Mouse (Mus musculus): ENCODE measurements at regions not wholly inside any gene's neighbourhood (a gene's known extent, or its start where the extent isn't known, plus 50 kb on each side); places are given as distances from the start of the nearest gene placed in this dataset.
A peak's percentile ranks its signal among the peaks of the same experiment; 100 is the strongest.

DNA sequence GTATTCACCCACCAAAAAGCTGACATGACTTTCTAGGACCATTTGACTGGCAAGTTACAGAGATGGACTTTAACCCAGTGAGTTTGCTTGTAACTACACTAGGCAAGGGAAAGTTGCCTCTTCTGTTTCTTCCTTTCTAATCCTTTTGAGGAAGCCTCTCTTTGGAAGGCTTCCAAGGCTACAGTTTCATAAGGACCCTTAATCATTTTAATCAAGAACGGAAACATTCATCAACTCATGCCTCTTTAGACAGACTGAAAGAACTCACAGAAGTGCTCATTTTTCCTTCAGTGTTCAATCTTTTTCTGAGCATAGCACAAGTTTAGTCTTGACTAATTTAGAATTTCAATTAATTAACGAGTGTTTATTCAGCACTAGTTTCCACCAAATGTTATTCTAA, 84.2 kb downstream of the Ddx1 start:
- Histone ChIP-seq H3K4me1 (no peaks in the 10 kb centered on the region), H3K36me3 (no peaks in the 10 kb centered on the region), H3K27ac (no peak overlapping the region), H3K9me3 (no peaks in the 10 kb centered on the region), H3K9ac (no peak overlapping the region), H3K27me3 (no peaks in the 10 kb centered on the region), H3K4me3 (no peak overlapping the region), H3K4me2 (no peak overlapping the region)
- whole genome bisulfite sequencing = 68% methylated on average over 2 of the region's 2 CpGs
- ATAC-seq (ENCODE audit: insufficient number of reproducible peaks, insufficient read depth, low FRiP score, low TSS enrichment, low read depth) = no peak

DNA sequence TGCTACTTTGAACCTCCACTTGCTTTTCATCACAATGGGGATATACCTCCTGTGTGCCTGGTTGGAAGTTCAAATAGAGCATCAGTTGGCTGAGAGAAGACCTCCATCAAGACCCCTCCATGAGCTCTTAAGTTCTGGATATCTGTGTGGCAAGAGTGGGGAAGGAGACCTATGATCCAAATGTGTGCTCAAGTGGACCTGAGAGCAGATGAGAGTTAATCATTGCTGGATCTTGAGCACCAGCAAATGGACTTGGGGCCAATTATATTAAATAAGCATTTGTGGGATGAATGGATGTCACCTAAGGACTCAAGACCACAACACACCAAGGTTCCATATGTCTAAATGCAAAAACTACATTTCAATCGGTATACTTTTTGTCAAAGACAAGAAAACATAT, 88.0 kb downstream of the Ddx1 start:
- no peaks in the 10 kb centered on the region for H3K36me3 ChIP-seq
- H3K9me3 ChIP-seq = no peaks in the 10 kb centered on the region
- no peak overlapping the region for H3K27ac ChIP-seq
- H3K4me3 ChIP-seq = no peak overlapping the region
- ATAC-seq (ENCODE audit: insufficient number of reproducible peaks, insufficient read depth, low FRiP score, low TSS enrichment, low read depth) = no peak
- 92% methylated on average over 1 of the region's 1 CpGs for WGBS
- H3K27me3 ChIP-seq = no peaks in the 10 kb centered on the region
- H3K4me1 ChIP-seq = peaks cover 20% of the 10 kb centered on the region
- no peak overlapping the region for H3K9ac ChIP-seq
- H3K4me2 ChIP-seq = no peak overlapping the region

DNA sequence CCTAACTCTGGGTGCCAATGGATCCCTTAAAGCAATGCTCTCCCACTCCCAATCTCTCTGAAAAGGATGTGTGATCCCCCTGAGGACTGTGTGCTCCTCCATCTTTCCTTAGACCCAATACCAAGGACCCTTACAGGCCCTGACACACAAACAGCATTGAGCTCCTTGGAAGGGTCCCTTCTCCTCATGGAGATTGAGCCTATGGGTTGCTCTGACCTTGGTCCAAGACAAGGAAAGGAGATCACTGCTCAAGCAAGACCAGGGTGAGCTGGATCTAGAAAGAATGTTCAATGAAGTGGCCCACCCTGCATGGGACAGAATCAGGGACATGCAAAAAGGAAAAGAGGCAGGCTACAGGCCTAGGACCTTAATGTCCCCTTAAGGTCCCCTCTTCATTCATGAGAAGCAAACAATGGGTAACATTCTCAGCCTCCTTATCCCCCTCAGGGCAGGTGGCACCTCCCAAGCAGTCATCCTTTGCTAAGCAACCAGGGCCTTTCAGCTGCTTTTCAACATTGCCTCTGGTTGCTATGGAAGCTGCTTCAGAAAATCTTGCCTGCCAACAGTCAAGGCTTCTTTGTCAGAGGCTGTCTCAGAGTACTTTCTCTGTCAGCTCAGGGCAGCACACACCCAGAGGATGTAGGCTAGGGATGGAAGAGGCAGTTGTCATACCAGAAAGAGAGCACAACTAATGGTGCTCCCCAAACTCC, 89.5 kb downstream of the Ddx1 start:
- no peaks in the 10 kb centered on the region for H3K36me3 ChIP-seq
- H3K27me3 ChIP-seq = no peaks in the 10 kb centered on the region
- no peak overlapping the region for H3K27ac ChIP-seq
- H3K9me3 ChIP-seq = no peaks in the 10 kb centered on the region
- ATAC-seq (ENCODE audit: insufficient number of reproducible peaks, insufficient read depth, low FRiP score, low TSS enrichment, low read depth) = no peak
- no peak overlapping the region for H3K4me2 ChIP-seq
- H3K9ac ChIP-seq = no peak overlapping the region
- no peak overlapping the region for H3K4me3 ChIP-seq
- H3K4me1 ChIP-seq = peaks cover 20% of the 10 kb centered on the region

DNA sequence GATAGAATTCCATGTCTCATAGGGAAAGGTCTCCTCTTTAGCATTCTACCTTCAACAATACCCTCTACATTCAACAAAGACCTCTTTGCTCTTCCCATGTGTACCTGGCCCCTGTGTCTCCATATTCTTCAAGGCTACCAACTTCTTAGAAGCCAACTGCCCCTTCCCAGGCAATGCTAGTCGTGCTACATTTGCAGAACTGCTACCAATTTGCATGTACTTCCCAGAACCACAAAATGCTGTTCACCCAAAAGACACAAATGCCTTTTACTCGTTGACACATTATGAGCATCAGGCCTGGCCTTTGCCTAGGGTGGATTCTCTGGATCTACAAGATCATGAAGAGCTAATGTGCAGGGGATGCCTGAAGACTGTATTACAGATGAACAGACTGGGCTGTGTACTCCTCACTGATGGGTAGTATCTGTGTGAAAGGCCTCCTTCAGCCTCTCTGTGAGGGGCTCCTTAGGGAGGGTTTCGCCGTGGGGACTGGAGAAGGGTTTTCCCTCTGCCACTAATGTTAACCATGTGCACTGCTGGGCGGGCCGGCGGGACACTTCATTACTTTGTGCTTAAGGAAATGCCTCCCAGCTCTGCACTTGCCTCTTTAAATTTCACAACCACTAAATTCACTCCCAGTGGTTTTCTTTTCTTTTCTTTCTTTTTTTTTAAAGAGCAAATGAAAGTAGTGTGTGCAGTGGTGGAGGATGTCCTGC, 91.2 kb downstream of the Ddx1 start:
- WGBS = 28% methylated on average over 7 of the region's 7 CpGs
- ATAC-seq (ENCODE audit: insufficient number of reproducible peaks, insufficient read depth, low FRiP score, low TSS enrichment, low read depth) = peak; percentile 57; the same call in 1 of the 2 replicates

DNA sequence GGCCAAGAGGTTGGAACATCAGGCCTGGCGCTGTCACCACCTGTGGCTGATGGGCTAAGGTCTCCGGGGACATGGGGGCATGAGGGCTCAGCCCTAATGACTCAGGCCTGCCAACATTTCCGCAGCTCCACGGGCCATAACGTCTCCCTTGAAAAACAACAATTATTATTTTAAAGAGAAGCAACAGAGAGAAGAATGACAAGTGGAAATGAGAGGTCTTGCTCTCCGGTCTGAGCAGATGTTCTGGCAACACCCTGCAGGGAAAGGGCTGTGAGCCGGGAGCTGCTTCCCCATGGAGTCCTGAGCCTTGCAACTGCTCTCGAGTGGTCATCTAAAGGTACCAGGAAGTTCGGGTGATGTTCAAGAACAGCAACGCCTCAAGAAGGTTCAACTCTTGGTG, 91.9 kb downstream of the Ddx1 start:
- H3K4me3 ChIP-seq = no peak overlapping the region
- ATAC-seq (ENCODE audit: insufficient number of reproducible peaks, insufficient read depth, low FRiP score, low TSS enrichment, low read depth) = no peak
- WGBS = 78% methylated on average over 10 of the region's 10 CpGs
- peaks cover 20% of the 10 kb centered on the region for H3K4me1 ChIP-seq
- H3K4me2 ChIP-seq = no peak overlapping the region
- H3K27me3 ChIP-seq = no peaks in the 10 kb centered on the region
- no peaks in the 10 kb centered on the region for H3K9me3 ChIP-seq
- H3K36me3 ChIP-seq = no peaks in the 10 kb centered on the region
- H3K9ac ChIP-seq = no peak overlapping the region
- H3K27ac ChIP-seq = peak overlapping the region; percentile 76; the same call in 1 of the 2 replicates

More for the DNA sequence above, 91.2 kb downstream of the Ddx1 start:
- H3K9me3 ChIP-seq = no peaks in the 10 kb centered on the region
- no peaks in the 10 kb centered on the region for H3K27me3 ChIP-seq
- H3K4me1 ChIP-seq = peaks cover 20% of the 10 kb centered on the region
- H3K4me3 ChIP-seq = no peak overlapping the region
- H3K36me3 ChIP-seq = no peaks in the 10 kb centered on the region
- H3K27ac ChIP-seq = peak overlapping the region; percentile 76
- H3K9ac ChIP-seq = no peak overlapping the region
- no peak overlapping the region; the same call in 1 of the 2 replicates for H3K4me2 ChIP-seq

DNA sequence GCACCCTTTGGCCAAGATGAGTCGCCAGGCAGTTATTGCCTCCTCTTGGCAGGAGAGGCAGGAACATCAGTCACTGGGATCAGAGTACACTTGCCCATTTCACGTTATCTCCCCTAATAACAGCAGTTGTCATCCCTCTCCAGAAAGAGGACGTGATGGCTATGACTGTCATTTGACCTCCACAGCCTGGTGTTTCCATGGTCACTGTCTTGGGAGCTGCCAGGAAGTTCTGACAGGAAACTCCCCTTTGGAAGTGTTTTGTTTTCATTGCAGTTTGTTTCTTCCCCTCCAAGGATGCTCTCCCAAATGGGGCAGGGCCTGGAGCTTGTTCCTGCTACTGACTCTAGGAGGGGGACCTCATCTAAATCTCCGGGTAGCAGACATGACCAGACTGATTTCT, 98.3 kb downstream of the Ddx1 start:
- Histone ChIP-seq H3K4me2 (no peak overlapping the region), H3K9ac (no peak overlapping the region), H3K4me1 (peaks cover 5% of the 10 kb centered on the region), H3K4me3 (no peak overlapping the region), H3K27ac (no peak overlapping the region), H3K9me3 (no peaks in the 10 kb centered on the region), H3K27me3 (no peaks in the 10 kb centered on the region), H3K36me3 (no peaks in the 10 kb centered on the region)
- WGBS = 63% methylated on average over 4 of the region's 4 CpGs
- ATAC-seq (ENCODE audit: insufficient number of reproducible peaks, insufficient read depth, low FRiP score, low TSS enrichment, low read depth) = no peak

DNA sequence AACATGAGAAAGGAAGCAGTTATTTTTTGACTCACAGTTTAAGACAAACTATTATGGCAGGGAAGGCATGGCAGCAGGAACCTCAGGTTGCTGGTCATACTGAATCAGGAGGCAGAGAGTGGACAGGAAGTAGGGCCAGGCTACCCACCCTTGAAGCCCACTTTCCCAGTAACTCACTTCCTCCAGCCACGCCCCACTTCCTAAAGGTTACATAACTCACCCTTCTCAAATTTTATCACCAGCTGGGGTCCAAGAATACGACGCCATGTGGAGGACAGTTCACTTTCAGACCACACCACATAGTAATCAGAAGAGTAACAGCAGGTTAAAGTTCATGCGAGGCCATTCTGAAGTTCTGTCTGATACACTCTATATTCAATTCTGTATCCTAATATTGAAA, 101.8 kb downstream of the Ddx1 start:
- Histone ChIP-seq H3K27ac (no peak overlapping the region), H3K36me3 (no peaks in the 10 kb centered on the region), H3K9ac (no peak overlapping the region), H3K9me3 (no peaks in the 10 kb centered on the region), H3K4me2 (no peak overlapping the region), H3K27me3 (no peaks in the 10 kb centered on the region), H3K4me3 (no peak overlapping the region), H3K4me1 (peaks cover 20% of the 10 kb centered on the region)
- ATAC-seq (ENCODE audit: insufficient number of reproducible peaks, insufficient read depth, low FRiP score, low TSS enrichment, low read depth) = no peak
- 85% methylated on average over 4 of the region's 4 CpGs for WGBS

DNA sequence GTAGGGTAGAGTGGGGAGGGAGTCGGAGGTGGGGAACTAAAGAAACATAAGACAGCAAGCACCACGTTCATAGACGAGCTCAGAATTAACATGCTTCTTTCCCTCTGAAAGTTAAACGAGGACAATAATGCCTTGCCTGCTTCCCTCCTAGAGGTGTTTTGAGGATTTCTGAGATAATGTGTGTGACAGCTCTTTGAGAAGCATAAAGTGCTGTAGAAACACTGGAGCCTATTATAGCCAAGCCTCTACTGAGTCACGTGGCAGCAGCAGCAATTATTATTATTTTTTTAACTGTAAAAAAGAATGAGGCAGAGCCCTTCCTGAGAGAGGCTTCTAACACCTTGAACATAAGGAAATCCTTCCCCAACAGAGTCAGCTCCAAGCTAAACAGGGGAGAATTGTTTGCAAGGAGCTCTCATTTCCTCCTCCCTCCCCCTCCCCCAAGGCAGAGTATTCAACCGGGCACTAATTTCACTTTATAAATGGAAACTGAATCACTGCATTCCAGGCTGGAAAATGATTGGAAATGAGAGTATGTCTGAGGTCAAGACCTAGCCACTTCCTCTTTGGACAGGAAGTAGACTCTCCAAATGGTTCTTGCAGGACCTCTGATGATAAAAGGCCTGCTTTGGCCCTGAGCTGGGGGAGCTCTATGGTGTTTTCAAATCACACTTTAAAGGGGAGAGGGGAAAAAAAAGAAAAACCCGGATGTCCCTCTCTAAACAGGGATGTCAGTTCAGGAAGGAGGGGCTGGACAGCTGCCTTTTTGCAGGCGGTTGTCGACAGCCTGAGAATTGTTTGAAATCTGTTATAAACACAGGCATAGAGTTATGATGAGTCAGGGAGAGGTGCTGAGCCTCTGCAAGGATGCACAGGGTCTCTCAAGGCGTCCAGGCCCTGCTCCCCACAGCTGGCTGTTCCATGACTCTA, 103.6 kb downstream of the Ddx1 start:
- Histone ChIP-seq H3K4me3 (no peak overlapping the region), H3K27me3 (no peaks in the 10 kb centered on the region), H3K4me2 (no peak overlapping the region), H3K27ac (peak overlapping the region; percentile 34; the same call in 1 of the 2 replicates), H3K4me1 (peaks cover 20% of the 10 kb centered on the region), H3K9ac (no peak overlapping the region), H3K9me3 (no peaks in the 10 kb centered on the region), H3K36me3 (no peaks in the 10 kb centered on the region)
- ATAC-seq (ENCODE audit: insufficient number of reproducible peaks, insufficient read depth, low FRiP score, low TSS enrichment, low read depth) = no peak
- whole genome bisulfite sequencing = 27% methylated on average over 10 of the region's 10 CpGs

DNA sequence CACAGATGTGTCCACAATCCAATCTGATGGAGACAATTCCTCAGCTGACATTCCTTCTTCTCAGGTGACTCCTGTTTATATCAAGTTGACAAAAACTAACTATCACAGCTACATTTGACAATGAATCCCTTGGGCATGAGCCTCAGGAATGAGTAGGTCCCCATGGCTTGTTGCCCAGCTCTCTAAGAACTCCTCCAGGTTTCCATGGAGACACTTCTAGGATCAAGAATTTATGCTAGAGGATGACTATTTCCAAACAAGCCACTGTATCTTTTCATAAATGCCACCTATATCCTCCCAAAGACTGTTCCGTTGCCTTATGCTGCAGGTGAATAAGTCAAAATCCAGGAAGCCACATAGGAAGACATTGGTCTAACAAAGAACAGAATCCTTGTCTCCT, 104.3 kb downstream of the Ddx1 start:
- H3K4me1 ChIP-seq = peaks cover 20% of the 10 kb centered on the region
- no peaks in the 10 kb centered on the region for H3K36me3 ChIP-seq
- H3K9me3 ChIP-seq = no peaks in the 10 kb centered on the region
- H3K9ac ChIP-seq = no peak overlapping the region
- H3K27me3 ChIP-seq = no peaks in the 10 kb centered on the region
- no peak overlapping the region for H3K4me3 ChIP-seq
- 81% methylated on average over 1 of the region's 1 CpGs for WGBS
- H3K4me2 ChIP-seq = no peak overlapping the region
- H3K27ac ChIP-seq = no peak overlapping the region
- ATAC-seq (ENCODE audit: insufficient number of reproducible peaks, insufficient read depth, low FRiP score, low TSS enrichment, low read depth) = no peak

DNA sequence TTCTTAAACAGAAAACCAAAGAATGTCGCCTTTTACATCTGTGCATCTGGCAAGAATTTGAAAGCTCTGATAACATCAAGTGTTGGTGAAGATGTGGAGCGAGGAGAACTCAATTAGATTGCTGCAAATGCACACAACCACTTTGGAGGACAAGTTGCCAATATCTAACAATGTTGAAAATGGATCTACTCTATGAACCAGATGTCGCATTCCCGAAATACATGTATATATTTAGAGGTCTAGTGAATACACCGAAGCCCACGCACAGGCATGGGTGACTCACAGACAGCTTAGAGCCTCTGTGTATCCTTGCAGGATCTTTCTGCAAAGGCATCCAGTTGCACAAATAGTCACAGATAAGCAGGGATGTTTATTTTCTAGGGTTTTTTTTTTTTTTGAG, 108.4 kb downstream of the Ddx1 start:
- H3K27ac ChIP-seq = no peak overlapping the region
- no peak for ATAC-seq (ENCODE audit: insufficient number of reproducible peaks, insufficient read depth, low FRiP score, low TSS enrichment, low read depth)
- no peaks in the 10 kb centered on the region for H3K27me3 ChIP-seq
- no peak overlapping the region for H3K4me2 ChIP-seq
- H3K9me3 ChIP-seq = no peaks in the 10 kb centered on the region
- H3K36me3 ChIP-seq = no peaks in the 10 kb centered on the region
- H3K4me1 ChIP-seq = peaks cover 13% of the 10 kb centered on the region
- WGBS = 71% methylated on average over 6 of the region's 6 CpGs
- H3K4me3 ChIP-seq = no peak overlapping the region
- H3K9ac ChIP-seq = no peak overlapping the region

DNA sequence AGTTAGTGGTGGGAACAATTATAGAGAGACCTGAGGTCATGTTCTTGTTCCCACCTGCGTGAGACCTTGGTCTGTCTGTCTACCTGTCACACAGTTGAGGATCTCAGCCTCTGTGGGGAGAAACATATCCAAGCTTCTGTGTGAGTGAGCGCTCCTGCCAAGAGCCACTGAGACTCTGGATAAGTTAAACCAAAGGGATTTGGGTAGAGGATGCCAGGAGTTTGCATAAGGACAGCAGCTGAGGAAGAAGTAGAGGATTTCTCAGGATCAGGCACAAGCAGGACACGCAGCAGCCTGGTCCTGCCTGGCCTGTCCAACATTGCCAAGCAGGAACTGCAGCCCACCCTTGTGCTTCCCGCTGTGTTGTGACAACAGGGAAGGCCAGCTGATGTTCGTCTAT, 109.8 kb downstream of the Ddx1 start:
- whole genome bisulfite sequencing = 67% methylated on average over 5 of the region's 5 CpGs
- no peak for ATAC-seq (ENCODE audit: insufficient number of reproducible peaks, insufficient read depth, low FRiP score, low TSS enrichment, low read depth)
- Histone ChIP-seq H3K4me3 (no peak overlapping the region), H3K36me3 (no peaks in the 10 kb centered on the region), H3K9ac (no peak overlapping the region), H3K4me2 (no peak overlapping the region), H3K27me3 (no peaks in the 10 kb centered on the region), H3K4me1 (peaks cover 7% of the 10 kb centered on the region; the same call in 1 of the 2 replicates), H3K27ac (no peak overlapping the region), H3K9me3 (no peaks in the 10 kb centered on the region)
